Mouse (Mus musculus) ES-Bruce4 (cell line): ENCODE data around the gene Mycbpap.

ENCODE experiments used
- CTCF ChIP-seq: IDR thresholded peaks from one replicate; pipeline ENCODE4 v1.8.1; 2011; ENCODE audit warnings: low read depth, low read length
- EP300 ChIP-seq: IDR thresholded peaks from 2 replicates; pipeline ENCODE4 v1.6.1; 2011; ENCODE audit warnings: low read depth, low read length; ENCODE audit not compliant: insufficient read depth

DNA sequence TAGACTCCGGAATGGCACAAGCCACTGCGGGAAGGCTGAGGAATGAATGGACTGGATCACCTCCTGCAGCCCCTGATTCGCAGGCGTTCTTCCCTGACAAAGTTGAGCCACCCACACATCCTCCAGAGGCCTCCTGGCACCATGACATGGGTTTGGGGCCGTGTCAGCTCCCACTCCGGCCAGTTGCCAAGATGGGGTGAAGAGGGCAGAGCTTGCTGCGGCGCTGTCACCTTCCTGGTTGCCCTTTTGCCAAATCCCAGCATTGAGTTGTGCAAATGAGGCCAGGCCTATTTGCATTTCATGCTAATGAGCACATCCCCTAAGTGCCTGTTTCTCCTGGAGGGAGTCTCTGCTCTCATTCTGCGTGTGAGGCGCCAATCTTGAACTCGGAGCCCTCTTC is 45.8 kb downstream of the Mycbpap start:
- TF ChIP-seq CTCF, result no peak
- no peak for TF ChIP-seq EP300
